Mouse (Mus musculus) heart, embryonic 13.5 days (tissue): ENCODE measurements around the gene Tmem198. TPM values are rescaled to one million over a fixed set of nuclear protein-coding genes. Genes with fewer than 3 reads are reported as not detected.

Experiments
- ATAC-seq: fragments of 200-750 bp; cut with Nextera tagmentation; 2 replicates; pipeline ENCODE4 v1.8.0; 2017; ENCODE audit warnings: moderate TSS enrichment; ENCODE audit not compliant: insufficient number of reproducible peaks, low FRiP score, low TSS enrichment; ENCODE audit errors: extremely low read depth
- H3K27ac ChIP-seq: fragments of 300-500 bp; sonication (generic); replicated peaks from 2 replicates; pipeline ENCODE4 v1.5.1; 2015; ENCODE audit warnings: moderate library complexity, mild to moderate bottlenecking, inconsistent platforms
- H3K27me3 ChIP-seq: fragments of 300-500 bp; sonication (generic); replicated peaks from 2 replicates; pipeline ENCODE4 v1.6.1; 2015; ENCODE audit warnings: mild to moderate bottlenecking, inconsistent platforms
- H3K36me3 ChIP-seq: fragments of 300-500 bp; sonication (generic); 2 replicates; pipeline ENCODE4 v1.6.1; 2015; ENCODE audit warnings: mild to moderate bottlenecking, inconsistent platforms
- H3K4me1 ChIP-seq: fragments of 300-500 bp; sonication (generic); 2 replicates; pipeline ENCODE4 v1.6.1; 2015; ENCODE audit warnings: inconsistent platforms
- H3K4me2 ChIP-seq: fragments of 300-500 bp; sonication (generic); 2 replicates; pipeline ENCODE4 v1.6.1; 2015; ENCODE audit warnings: inconsistent platforms, mild to moderate bottlenecking, moderate library complexity
- H3K4me3 ChIP-seq: fragments of 300-500 bp; sonication (generic); 2 replicates; pipeline ENCODE4 v1.5.1; 2015; ENCODE audit warnings: moderate library complexity, mild to moderate bottlenecking, inconsistent platforms
- H3K9ac ChIP-seq: fragments of 300-500 bp; sonication (generic); 2 replicates; pipeline ENCODE4 v1.6.1; 2015; ENCODE audit warnings: inconsistent platforms, mild to moderate bottlenecking, moderate library complexity
- H3K9me3 ChIP-seq: fragments of 300-500 bp; sonication (generic); 2 replicates; pipeline ENCODE4 v1.6.1; 2016; ENCODE audit warnings: inconsistent platforms
- WGBS: fragments of 180-500 bp; shearing (Covaris S2); methylation state at CpG from one replicate; pipeline ENCODE4 v1.1.7; 2015; ENCODE audit warnings: mixed read lengths; 5-methylcytosine and 5-hydroxymethylcytosine counted together
- polyA plus RNA-seq: library from polyadenylated mRNA; unstranded; fragments of >200 nt; fragmentation: Nextera tagmentation; extraction: Ambion mirVana; gene quantifications from 2 replicates; pipeline ENCODE4 v1.2.1, GENCODE M21; 2015

Tmem198 gene
- polyA plus RNA-seq, 1 experiment from 2014 or later: 0.49 TPM

GRCm38 (mm10) chr1:75494878-75495548 lies 15.7 kb downstream of the Tmem198 start:
- no peak overlapping the region for H3K4me3 ChIP-seq
- H3K4me1 ChIP-seq: no peaks in the 10 kb centered on the region
- peaks cover 95% of the 10 kb centered on the region for H3K36me3 ChIP-seq
- H3K27ac ChIP-seq: no peak overlapping the region
- ATAC-seq: no peak
- no peak overlapping the region for H3K9ac ChIP-seq
- no peaks in the 10 kb centered on the region; the same call in 1 of the 2 replicates for H3K27me3 ChIP-seq
- H3K9me3 ChIP-seq: no peaks in the 10 kb centered on the region
- 62% methylated on average over 12 of the region's 12 CpGs for WGBS
- H3K4me2 ChIP-seq: no peak overlapping the region

DNA sequence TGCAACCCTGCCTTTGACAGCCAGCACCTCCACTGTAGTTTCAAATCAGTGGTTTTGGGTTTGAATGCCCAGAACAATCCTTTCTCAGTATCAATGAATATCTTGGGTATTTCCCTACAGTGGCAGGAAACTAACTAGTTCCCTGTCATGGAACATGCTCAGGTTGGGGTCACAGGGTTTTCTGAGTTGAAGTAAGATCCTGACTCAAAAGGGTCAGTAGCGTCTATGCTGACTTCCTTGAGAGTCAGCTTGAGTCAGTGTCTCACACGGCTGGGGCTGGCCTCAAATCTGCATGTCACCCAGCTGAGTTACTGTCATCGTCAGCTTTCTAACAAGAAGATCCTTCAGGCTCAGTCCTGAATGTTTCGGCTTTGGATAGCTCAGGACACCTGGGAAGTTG lies 19.6 kb downstream of the Tmem198 start:
- no peak overlapping the region for H3K27ac ChIP-seq
- peaks cover 13% of the 10 kb centered on the region for H3K4me1 ChIP-seq
- ATAC-seq: no peak
- no peaks in the 10 kb centered on the region for H3K9me3 ChIP-seq
- 74% methylated on average over 4 of the region's 4 CpGs for WGBS
- peaks cover 95% of the 10 kb centered on the region for H3K36me3 ChIP-seq
- no peaks in the 10 kb centered on the region for H3K27me3 ChIP-seq
- no peak overlapping the region for H3K4me2 ChIP-seq
- no peak overlapping the region for H3K9ac ChIP-seq
- H3K4me3 ChIP-seq: no peak overlapping the region

- no peaks in the 10 kb centered on the region for H3K27me3 ChIP-seq
- H3K9ac ChIP-seq: no peak overlapping the region
- no peaks in the 10 kb centered on the region for H3K9me3 ChIP-seq
- H3K27ac ChIP-seq: no peak overlapping the region
- H3K4me3 ChIP-seq: no peak overlapping the region
- WGBS: 75% methylated on average over 7 of the region's 7 CpGs
- H3K36me3 ChIP-seq: peaks cover 99% of the 10 kb centered on the region
- H3K4me2 ChIP-seq: no peak overlapping the region
- ATAC-seq: no peak
- peaks cover 19% of the 10 kb centered on the region for H3K4me1 ChIP-seq
These were observed 20.1 kb downstream of the Tmem198 start for GRCm38 (mm10) chr1:75499441-75499840.

- ATAC-seq: no peak
- H3K4me1 ChIP-seq: peaks cover 30% of the 10 kb centered on the region
- no peaks in the 10 kb centered on the region for H3K9me3 ChIP-seq
- H3K27ac ChIP-seq: no peak overlapping the region
- WGBS: 87% methylated on average over 9 of the region's 9 CpGs
- H3K27me3 ChIP-seq: no peaks in the 10 kb centered on the region
- H3K36me3 ChIP-seq: peaks cover 81% of the 10 kb centered on the region
- no peak overlapping the region for H3K4me2 ChIP-seq
- H3K9ac ChIP-seq: no peak overlapping the region
- no peak overlapping the region for H3K4me3 ChIP-seq
These were observed 22.6 kb downstream of the Tmem198 start for GRCm38 (mm10) chr1:75501905-75502304.

DNA sequence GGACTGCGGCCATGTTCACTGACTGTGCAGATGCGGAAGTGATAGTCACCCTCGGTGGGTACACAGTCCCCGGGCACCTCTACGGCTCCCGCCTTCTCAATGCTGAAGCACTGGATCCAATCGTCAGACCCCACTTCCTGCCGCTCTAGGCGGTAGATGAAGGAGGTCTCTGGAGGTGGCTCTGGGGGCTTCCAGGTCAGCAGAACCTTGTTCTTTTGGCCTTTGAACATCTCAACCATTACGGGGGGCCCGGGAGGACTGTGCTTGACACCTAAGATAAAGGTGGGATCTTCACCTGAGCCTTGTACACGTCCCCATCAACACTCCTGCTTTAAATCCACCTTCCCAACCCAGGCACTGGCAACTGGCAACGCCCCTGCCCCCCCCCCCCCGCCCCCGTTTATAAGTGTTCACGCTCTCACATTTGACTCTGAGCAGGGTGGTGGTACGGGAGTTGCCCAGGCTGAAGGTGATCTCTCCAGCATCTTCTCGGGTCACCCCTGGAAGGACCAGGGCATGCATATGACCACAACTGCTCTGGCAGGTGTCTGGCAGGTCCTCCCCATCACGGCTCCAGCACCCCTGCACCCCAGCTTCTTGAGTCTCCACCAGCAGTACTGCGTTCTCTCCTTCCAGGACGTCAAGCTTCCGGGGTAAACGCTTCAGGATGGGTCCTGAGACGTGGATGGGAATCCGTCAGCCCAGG lies 23.8 kb downstream of the Tmem198 start:
- Histone ChIP-seq H3K27me3 (no peaks in the 10 kb centered on the region), H3K4me3 (peak overlapping the region; percentile 97), H3K4me1 (peaks cover 41% of the 10 kb centered on the region), H3K4me2 (peak overlapping the region; percentile 91), H3K9ac (peak overlapping the region; percentile 100), H3K9me3 (no peaks in the 10 kb centered on the region), H3K27ac (no peak overlapping the region), H3K36me3 (peaks cover 69% of the 10 kb centered on the region)
- 71% methylated on average over 25 of the region's 25 CpGs for WGBS
- ATAC-seq: no peak

DNA sequence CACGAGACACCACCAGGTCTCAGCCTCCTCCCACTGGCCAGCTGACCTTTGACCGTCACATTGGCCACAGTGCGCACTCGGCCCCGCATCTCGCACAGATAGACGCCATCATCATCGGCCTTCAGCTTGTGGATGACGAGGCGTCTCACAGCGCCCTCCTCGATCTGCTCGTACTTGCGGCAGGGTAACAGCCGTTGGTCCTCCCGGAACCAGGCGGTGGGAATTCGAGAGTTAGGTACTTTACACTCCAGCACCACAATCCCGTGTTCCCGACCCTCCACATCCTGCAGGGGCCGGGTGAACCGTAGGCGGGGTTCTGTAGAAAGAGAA lies 24.3 kb downstream of the Tmem198 start:
- Histone ChIP-seq H3K9ac (peak overlapping the region; percentile 100), H3K36me3 (peaks cover 63% of the 10 kb centered on the region), H3K27ac (peak overlapping the region; percentile 100; the same call in 1 of the 2 replicates), H3K4me2 (peak overlapping the region; percentile 91), H3K4me3 (peak overlapping the region; percentile 97), H3K4me1 (peaks cover 41% of the 10 kb centered on the region), H3K27me3 (no peaks in the 10 kb centered on the region), H3K9me3 (no peaks in the 10 kb centered on the region)
- WGBS: 50% methylated on average over 23 of the region's 23 CpGs
- ATAC-seq: no peak

DNA sequence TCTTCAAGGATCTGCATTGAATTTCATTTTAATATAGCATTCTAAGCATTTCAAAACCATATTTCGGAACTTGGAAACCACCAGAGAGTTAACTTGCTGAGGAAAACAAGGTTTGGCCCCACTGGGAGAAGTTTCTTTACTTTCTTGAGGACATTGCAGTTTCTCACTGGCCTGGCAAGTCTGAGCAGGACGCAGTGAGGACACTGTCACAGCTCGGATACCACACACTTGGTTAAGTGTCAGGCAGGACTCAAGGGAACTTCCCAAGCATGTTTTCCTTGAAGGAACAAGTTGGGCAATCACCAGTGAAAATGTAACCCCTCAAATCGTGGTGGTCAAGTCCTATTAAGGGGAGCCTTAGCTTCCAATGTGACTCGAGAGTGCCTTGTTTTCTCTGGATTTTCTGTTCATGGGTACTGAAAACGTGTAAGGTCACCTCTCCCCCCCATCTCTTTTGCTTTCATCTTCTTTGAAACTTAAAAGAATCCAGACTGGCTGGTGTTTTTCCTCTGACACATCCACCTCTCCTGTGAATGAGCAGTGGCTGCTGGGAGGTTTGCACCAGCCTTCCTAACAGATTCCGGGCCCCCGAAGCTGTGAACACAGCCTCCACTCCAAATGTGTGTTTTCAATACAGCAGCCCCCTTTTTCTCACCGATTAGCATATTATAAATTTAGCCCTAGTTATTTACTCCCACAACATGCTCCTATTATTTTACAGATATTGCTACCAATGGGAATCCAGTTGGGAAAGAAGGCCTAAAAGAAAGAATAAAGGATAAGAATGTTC lies 25.1 kb downstream of the Tmem198 start:
- H3K27me3 ChIP-seq: no peaks in the 10 kb centered on the region
- H3K36me3 ChIP-seq: peaks cover 55% of the 10 kb centered on the region
- H3K27ac ChIP-seq: peak overlapping the region; percentile 100
- H3K4me2 ChIP-seq: peak overlapping the region; percentile 91
- peak overlapping the region; percentile 97 for H3K4me3 ChIP-seq
- peak overlapping the region; percentile 100 for H3K9ac ChIP-seq
- H3K9me3 ChIP-seq: no peaks in the 10 kb centered on the region
- no peak for ATAC-seq
- 33% methylated on average over 9 of the region's 9 CpGs for WGBS
- peaks cover 45% of the 10 kb centered on the region for H3K4me1 ChIP-seq

DNA sequence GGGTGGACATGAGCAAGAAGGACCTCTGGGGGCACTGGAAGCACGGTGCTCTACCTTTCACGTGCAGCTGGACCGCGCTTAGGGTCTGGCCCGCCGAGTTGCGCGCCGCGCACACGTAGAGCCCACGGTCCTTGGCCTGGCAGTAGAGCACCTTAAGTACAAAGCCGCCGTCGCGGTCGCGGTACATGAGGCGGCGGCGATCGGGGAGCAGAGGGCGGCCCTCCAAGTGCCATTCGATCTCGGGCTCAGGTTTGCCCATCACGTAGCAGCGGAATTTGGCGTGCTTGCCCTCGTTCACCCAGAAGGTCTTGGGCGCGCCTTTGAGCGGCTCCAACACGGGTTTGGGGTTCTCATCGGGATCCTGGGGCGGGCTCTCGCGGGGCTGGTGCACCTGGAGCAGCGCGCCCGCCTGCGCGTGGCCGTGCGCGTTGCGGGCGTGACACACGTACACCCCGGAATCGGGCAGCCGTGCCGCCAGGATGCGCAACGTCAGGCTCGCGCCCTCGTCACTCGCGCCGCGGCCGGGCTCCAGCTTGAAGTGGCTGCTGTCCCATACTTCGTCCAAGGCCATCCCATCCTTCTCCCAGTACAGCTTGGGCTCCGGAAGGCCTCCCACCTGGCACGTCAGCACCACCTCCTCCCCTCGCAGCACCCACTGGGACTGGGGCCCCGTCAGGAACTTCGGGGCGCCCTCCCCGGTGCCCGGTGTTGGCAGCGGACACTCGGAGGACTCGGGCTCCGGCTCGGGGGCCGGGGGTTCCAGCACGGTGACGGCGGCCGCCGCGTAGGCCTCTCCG lies 26.0 kb downstream of the Tmem198 start:
- 0 out of 2 replicates have a peak, but pooled peaks have one; percentile 26 for ATAC-seq
- H3K4me2 ChIP-seq: peak overlapping the region; percentile 91
- peak overlapping the region; percentile 97 for H3K4me3 ChIP-seq
- peak overlapping the region; percentile 100 for H3K9ac ChIP-seq
- no peaks in the 10 kb centered on the region for H3K27me3 ChIP-seq
- H3K9me3 ChIP-seq: no peaks in the 10 kb centered on the region
- under 1% methylated on average over 84 of the region's 84 CpGs for WGBS
- H3K36me3 ChIP-seq: peaks cover 46% of the 10 kb centered on the region
- peaks cover 55% of the 10 kb centered on the region for H3K4me1 ChIP-seq
- peak overlapping the region; percentile 100 for H3K27ac ChIP-seq

- H3K4me2 ChIP-seq: peak within 1 kb of the TSS; percentile 91
- peaks cover 38% of the 10 kb centered on the region for H3K36me3 ChIP-seq
- H3K9me3 ChIP-seq: no peaks in the 10 kb centered on the region
- no peaks in the 10 kb centered on the region for H3K27me3 ChIP-seq
- WGBS: under 1% methylated on average over 65 of the region's 65 CpGs
- H3K4me3 ChIP-seq: peak within 1 kb of the TSS; percentile 97
- peak; percentile 81 for ATAC-seq
- peak within 1 kb of the TSS; percentile 100 for H3K9ac ChIP-seq
- H3K4me1 ChIP-seq: peaks cover 63% of the 10 kb centered on the region
- H3K27ac ChIP-seq: peak within 1 kb of the TSS; percentile 100
These were observed 26.9 kb downstream of the Tmem198 start, which contains the start of gene Obsl1 for GRCm38 (mm10) chr1:75505956-75506831. Obsl1 (minus strand) TSS chr1:75506452.

DNA sequence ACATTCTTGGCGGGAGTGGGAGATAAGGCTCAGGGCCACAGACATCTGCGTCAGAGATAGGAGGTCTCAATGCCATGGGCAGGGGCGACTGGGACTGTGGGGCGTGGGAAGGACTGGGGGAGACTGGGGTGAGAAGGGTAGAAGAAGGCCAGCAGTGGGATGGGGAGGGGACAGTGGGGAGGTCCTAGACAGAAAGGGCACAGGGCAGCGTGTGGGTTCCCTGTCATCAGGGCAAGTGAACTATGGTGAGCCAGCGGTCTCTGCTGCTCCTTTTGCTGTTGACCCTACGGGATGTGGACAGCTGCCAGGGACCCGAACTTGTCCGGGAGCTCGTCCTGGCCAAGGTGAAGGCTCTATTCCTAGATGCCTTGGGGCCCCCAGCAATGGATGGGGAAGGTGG lies 27.7 kb downstream of the Tmem198 start, which contains the start of gene Inha:
Inha (plus strand) TSS at position 72 of the 400 bp plus-strand sequence.
- no peak for ATAC-seq

More for the DNA sequence above, 27.7 kb downstream of the Tmem198 start, which contains the start of gene Inha:
- Histone ChIP-seq H3K4me3 (peak within 1 kb of the TSS; percentile 97), H3K27ac (peak within 1 kb of the TSS; percentile 100), H3K4me1 (peaks cover 71% of the 10 kb centered on the region), H3K27me3 (no peaks in the 10 kb centered on the region), H3K4me2 (peak within 1 kb of the TSS; percentile 91), H3K9me3 (no peaks in the 10 kb centered on the region), H3K9ac (peak within 1 kb of the TSS; percentile 100), H3K36me3 (peaks cover 30% of the 10 kb centered on the region)
- WGBS: 24% methylated on average over 10 of the region's 10 CpGs
